Mouse (Mus musculus): ENCODE data around the gene Timm22.

Gene Timm22

GRCm38 (mm10) chr11:76429966-76430631 is 23.3 kb downstream of the Timm22 start:
- no peak for DNase-seq (ENCODE audit: low read depth, low spot score)

- DNase-seq (ENCODE audit: low read depth, low spot score), result no peak
Observed at GRCm38 (mm10) chr11:76436009-76436408, 29.3 kb downstream of the Timm22 start.

GRCm38 (mm10) chr11:76436864-76437437 is 30.2 kb downstream of the Timm22 start:
- no peak for DNase-seq (ENCODE audit: low read depth, low spot score)

DNA sequence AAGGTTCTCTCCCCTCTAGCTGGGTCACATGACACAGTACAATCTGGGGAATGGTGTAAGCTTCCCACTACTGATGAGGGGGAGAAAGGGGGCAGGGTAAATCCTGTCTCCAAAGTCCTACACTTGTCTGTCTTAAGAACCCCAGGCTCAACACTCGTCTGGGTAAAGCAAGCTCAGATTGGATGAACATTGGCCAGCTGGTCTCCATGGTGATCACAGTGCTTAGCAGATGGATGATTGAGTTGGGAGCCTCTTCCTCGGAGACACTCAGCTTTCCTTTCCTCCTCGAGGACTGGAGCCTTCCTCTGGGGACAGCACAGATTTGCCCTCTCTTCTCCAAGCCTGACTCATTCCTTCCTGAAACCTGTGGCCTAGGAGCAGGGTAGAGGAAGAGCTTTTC is 32.9 kb downstream of the Timm22 start:
- DNase-seq (ENCODE audit: low read depth, low spot score), result no peak

- DNase-seq (ENCODE audit: low read depth, low spot score), result no peak
Observed at GRCm38 (mm10) chr11:76445459-76445858, 38.7 kb downstream of the Timm22 start.

DNA sequence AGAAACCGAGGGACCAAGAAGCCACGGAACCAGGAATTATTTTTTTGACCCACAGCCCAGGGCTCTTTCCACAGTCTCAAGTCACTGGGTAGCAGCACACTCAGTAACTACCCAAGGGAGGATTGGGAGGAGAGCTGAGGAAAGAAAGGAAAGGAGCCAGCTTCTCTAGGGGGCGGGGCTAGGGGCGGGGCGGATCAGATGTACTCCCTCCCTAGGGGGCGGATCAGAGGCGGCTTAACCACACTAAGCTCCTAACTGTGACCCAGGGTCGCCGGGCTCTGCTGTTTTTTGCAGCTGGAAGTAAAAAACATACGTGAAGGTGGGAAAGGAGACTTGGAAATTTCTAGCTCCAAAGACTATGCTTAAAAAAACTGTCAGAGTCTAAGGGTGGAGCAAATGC is 39.5 kb downstream of the Timm22 start:
- DNase-seq (ENCODE audit: low read depth, low spot score), result peak; percentile 65

GRCm38 (mm10) chr11:76449520-76450201 is 42.9 kb downstream of the Timm22 start:
- no peak for DNase-seq (ENCODE audit: low read depth, low spot score)

- DNase-seq (ENCODE audit: low read depth, low spot score), result no peak
Observed at GRCm38 (mm10) chr11:76450202-76450561, 43.4 kb downstream of the Timm22 start.

- DNase-seq (ENCODE audit: low read depth, low spot score), result no peak
Observed at GRCm38 (mm10) chr11:76454492-76454891, 47.7 kb downstream of the Timm22 start.

GRCm38 (mm10) chr11:76456233-76456632 is 49.5 kb downstream of the Timm22 start:
- no peak for DNase-seq (ENCODE audit: low read depth, low spot score)

GRCm38 (mm10) chr11:76456897-76457296 is 50.1 kb downstream of the Timm22 start:
- DNase-seq (ENCODE audit: low read depth, low spot score), result no peak

DNA sequence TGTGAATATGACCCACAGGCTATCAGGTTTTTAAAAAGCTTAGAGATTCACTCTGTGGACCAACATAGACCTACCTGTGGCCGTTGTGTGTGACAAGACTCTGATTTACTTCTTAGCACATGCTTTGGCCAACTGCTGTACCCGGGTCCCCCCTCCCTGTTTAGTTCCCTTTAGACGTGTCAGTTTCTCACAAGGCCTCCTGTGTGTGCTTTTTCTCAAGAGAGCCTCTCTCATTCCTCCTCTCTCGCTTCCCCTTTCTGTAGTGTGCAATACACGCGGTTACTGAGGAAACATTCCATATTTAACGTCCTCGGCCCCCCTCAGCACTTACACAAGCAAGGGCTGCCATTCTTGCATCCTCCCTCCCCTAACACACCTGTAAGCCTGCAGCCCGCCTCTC is 52.0 kb downstream of the Timm22 start:
- no peak for DNase-seq (ENCODE audit: low read depth, low spot score)

GRCm38 (mm10) chr11:76459489-76459888 is 52.7 kb downstream of the Timm22 start:
- DNase-seq (ENCODE audit: low read depth, low spot score), result no peak

DNA sequence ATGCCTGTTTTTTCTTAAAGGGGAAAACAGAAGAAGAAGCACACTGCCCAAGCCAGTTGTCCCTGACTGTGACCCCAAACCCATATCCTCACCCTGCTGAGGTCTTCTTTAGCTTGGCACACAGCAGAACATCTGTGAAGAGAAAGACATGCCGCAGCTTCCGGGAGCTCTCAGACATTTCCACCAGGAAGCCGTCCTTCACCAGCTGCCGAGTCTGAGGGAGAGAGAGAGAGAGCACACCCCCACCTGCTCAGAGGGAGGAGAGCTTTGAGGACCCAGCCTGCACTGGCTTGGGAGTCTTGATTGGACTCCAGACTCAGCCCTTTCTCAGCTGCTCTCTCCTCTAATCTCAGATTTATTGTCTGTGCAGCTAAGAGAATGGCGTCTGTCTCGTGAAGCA is 54.4 kb downstream of the Timm22 start:
- no peak for DNase-seq (ENCODE audit: low read depth, low spot score)

DNA sequence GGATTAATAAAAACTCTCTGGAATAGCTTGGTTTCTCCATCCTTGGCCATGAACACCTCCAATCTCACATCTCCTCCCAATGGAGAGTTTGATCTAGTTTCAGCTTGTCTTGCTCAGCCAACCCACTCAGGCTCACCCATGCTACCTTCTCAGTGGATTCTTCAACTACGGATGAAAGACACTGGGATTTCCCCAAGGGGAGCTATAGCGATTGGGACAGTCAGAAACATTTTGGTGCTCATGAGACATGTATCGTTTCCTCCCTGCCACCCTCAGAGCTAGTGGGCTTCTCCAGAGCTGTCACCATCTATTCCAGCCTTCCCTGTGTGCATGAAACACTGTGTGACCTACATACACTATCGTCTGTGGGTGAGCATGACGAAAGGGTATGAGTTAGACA is 54.9 kb downstream of the Timm22 start:
- no peak for DNase-seq (ENCODE audit: low read depth, low spot score)

DNA sequence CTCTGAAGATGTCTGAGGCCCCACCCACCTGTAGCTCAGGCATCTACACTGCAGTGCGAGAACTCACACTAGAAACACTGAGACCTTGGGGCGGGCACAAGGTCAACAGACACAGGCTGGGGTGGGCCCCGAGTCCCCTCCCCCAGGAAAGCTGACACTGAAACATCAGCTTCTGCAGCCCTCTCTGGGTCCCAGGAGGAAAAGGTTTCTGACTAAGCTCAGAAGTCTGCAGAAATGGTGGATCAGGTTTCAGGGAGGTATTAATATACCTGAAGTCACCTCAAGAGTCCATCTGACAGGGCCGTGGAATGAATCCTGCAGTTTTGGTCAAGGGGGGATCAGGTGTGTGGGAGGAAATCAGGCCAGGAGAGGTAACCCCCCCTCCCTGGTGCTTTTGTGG is 59.1 kb downstream of the Timm22 start:
- DNase-seq (ENCODE audit: low read depth, low spot score), result no peak

Data from retina, adult 2 months (tissue).